Mouse (Mus musculus) ES-Bruce4 (cell line): Measurements from ENCODE around the gene Flad1.

Experiments used
- CTCF ChIP-seq: IDR thresholded peaks from one replicate; pipeline ENCODE4 v1.8.1; 2011; ENCODE audit warnings: low read depth, low read length
- POLR2A ChIP-seq: IDR thresholded peaks from one replicate; pipeline ENCODE4 v1.8.1; 2011; ENCODE audit warnings: low read length; ENCODE audit not compliant: insufficient read depth

- TF ChIP-seq CTCF (no peak), POLR2A (no peak)
Observed at GRCm38 (mm10) chr3:89455786-89456285, 44.2 kb upstream of the Flad1 start.
